Comparison of ENCODE assay signal across 12 mouse cellular contexts in genomic region chr8:78437140-78438045, GRCm38 (mm10). TPM values are rescaled to one million over a fixed set of nuclear protein-coding genes. Genes with fewer than 3 reads are reported as not detected.
DNase-seq lines count a peak whose midpoint lies in the region; ATAC-seq and TF ChIP-seq lines count a peak whose summit lies in the region.
"Had no signal": no experiment of that assay in that cellular context is flagged by ENCODE, and none has a peak within 500 bp of the region (broad histone marks: within the 10 kb centered on the region; RNA-seq: fewer than 3 reads in every experiment).

No protein-coding gene starts in this region.

- H3K9me3 ChIP-seq in heart, embryonic 10.5 days: no peaks in the 10 kb centered on the region
- H3K9me3 ChIP-seq in ES-Bruce4 (replicated peaks; ENCODE audit: control insufficient read depth, insufficient read depth, low read length, poor library complexity, severe bottlenecking): no peaks in the 10 kb centered on the region
- no peaks in the 10 kb centered on the region for H3K9me3 ChIP-seq in forebrain, embryonic 14.5 days (replicated peaks; ENCODE audit: control insufficient read depth, low read length)
- no peaks in the 10 kb centered on the region for H3K9me3 ChIP-seq in midbrain, embryonic 11.5 days (ENCODE audit: control insufficient read depth, low read length)

- no peak for TF ChIP-seq POLR2A in ES-Bruce4 (IDR thresholded peaks at IDR 0.05; ENCODE audit: insufficient read depth, low read length)

- H3K4me1 ChIP-seq in heart, embryonic 10.5 days: peaks cover 32% of the 10 kb centered on the region
- no peaks in the 10 kb centered on the region for H3K4me1 ChIP-seq in ES-Bruce4 (ENCODE audit: control insufficient read depth, insufficient read depth, low read length)
- no peaks in the 10 kb centered on the region for H3K4me1 ChIP-seq in forebrain, embryonic 14.5 days (ENCODE audit: control insufficient read depth, insufficient read depth, low read length)
- H3K4me1 ChIP-seq in midbrain, embryonic 11.5 days (ENCODE audit: control insufficient read depth, insufficient read depth, low read length): peaks cover 12% of the 10 kb centered on the region

- TF ChIP-seq EP300 in ES-Bruce4 (IDR thresholded peaks at IDR 0.05; ENCODE audit: insufficient read depth, low read depth, low read length): no peak

- no peak for TF ChIP-seq CTCF in ES-Bruce4 (IDR thresholded peaks at IDR 0.05; ENCODE audit: low read depth, low read length)

- no peak overlapping the region for H3K27ac ChIP-seq in heart, embryonic 10.5 days
- no peak overlapping the region for H3K27ac ChIP-seq in ES-Bruce4 (ENCODE audit: insufficient read depth, low read length)
- no peak overlapping the region for H3K27ac ChIP-seq in forebrain, embryonic 14.5 days (ENCODE audit: low read depth, low read length)
- H3K27ac ChIP-seq in midbrain, embryonic 11.5 days (ENCODE audit: low read depth, low read length): no peak overlapping the region
- H3K27ac ChIP-seq: layer of hippocampus, adult 2 months had no signal

- H3K9ac ChIP-seq in ES-Bruce4 (ENCODE audit: low read depth, poor library complexity, severe bottlenecking): 0 out of 2 replicates have a peak overlapping the region, but pooled peaks have one; percentile 56
- no peak overlapping the region for H3K9ac ChIP-seq in forebrain, embryonic 14.5 days (ENCODE audit: low read length)
- no peak overlapping the region for H3K9ac ChIP-seq in midbrain, embryonic 11.5 days (ENCODE audit: low read length)

- no peak for DNase-seq in heart, embryonic 10.5 days (ENCODE audit: low spot score)
- DNase-seq in heart, adult 18-20 months: no peak
- DNase-seq in forebrain, embryonic 14.5 days (ENCODE audit: low spot score): no peak
- DNase-seq in midbrain, embryonic 11.5 days (ENCODE audit: low spot score, missing footprints): peak; percentile 94
- no peak for DNase-seq in testis, postnatal 14 days (ENCODE audit: low spot score)
- DNase-seq in layer of hippocampus, adult 9-10 months (ENCODE audit: low spot score): no peak
- DNase-seq in spleen, postnatal 14 days (ENCODE audit: low spot score in 2 of 2): no peak
- DNase-seq: right cerebral cortex, postnatal 14 days had no signal

- ATAC-seq in forebrain, embryonic 14.5 days: peak; percentile 21; the same call in 1 of the 2 replicates
- peak; percentile 28; the same call in 1 of the 2 replicates for ATAC-seq in midbrain, embryonic 11.5 days (ENCODE audit: low FRiP score)

- 5% methylated on average over 32 of the region's 32 CpGs for WGBS in heart, embryonic 10.5 days
- 1% methylated on average over 32 of the region's 32 CpGs for WGBS in forebrain, embryonic 14.5 days
- 2% methylated on average over 32 of the region's 32 CpGs for WGBS in midbrain, embryonic 11.5 days

- peak overlapping the region; percentile 69 for H3K4me2 ChIP-seq in forebrain, embryonic 14.5 days (ENCODE audit: low read length)
- peak overlapping the region; percentile 72 for H3K4me2 ChIP-seq in midbrain, embryonic 11.5 days

- no peaks in the 10 kb centered on the region for H3K36me3 ChIP-seq in heart, embryonic 10.5 days
- no peaks in the 10 kb centered on the region for H3K36me3 ChIP-seq in ES-Bruce4 (ENCODE audit: control insufficient read depth, insufficient read depth, low read length, poor library complexity, severe bottlenecking)
- H3K36me3 ChIP-seq in forebrain, embryonic 14.5 days (ENCODE audit: control insufficient read depth, insufficient read depth, low read length): no peaks in the 10 kb centered on the region
- H3K36me3 ChIP-seq in midbrain, embryonic 11.5 days (ENCODE audit: control insufficient read depth, insufficient read depth, low read length): no peaks in the 10 kb centered on the region

- H3K27me3 ChIP-seq in heart, embryonic 10.5 days (ENCODE audit: insufficient read depth, poor library complexity, severe bottlenecking): peaks cover 97% of the 10 kb centered on the region
- peaks cover 34% of the 10 kb centered on the region for H3K27me3 ChIP-seq in ES-Bruce4 (ENCODE audit: control insufficient read depth, insufficient read depth, low read length, poor library complexity, severe bottlenecking)
- peaks cover 84% of the 10 kb centered on the region for H3K27me3 ChIP-seq in forebrain, embryonic 14.5 days (replicated peaks; ENCODE audit: control insufficient read depth, insufficient read depth, low read length)
- peaks cover 87% of the 10 kb centered on the region for H3K27me3 ChIP-seq in midbrain, embryonic 11.5 days (ENCODE audit: control insufficient read depth, insufficient read depth, low read length)

- H3K4me3 ChIP-seq in heart, embryonic 10.5 days: peak overlapping the region; percentile 60
- peak overlapping the region; percentile 32 for H3K4me3 ChIP-seq in ES-Bruce4 (ENCODE audit: low read depth, low read length)
- H3K4me3 ChIP-seq in forebrain, embryonic 14.5 days (ENCODE audit: low read depth, low read length): peak overlapping the region; percentile 32
- peak overlapping the region; percentile 35 for H3K4me3 ChIP-seq in midbrain, embryonic 11.5 days (ENCODE audit: low read depth, low read length)
- H3K4me3 ChIP-seq: layer of hippocampus, adult 2 months had no signal

RNA-seq across cellular contexts. Expression of gene Pou4f2, which starts 0.9 kb away (rescaled TPM):
- not detected in 2 replicates for polyA plus RNA-seq in heart, embryonic 10.5 days (2016; fragmentation: Nextera tagmentation; extraction: Ambion mirVana)
- total RNA-seq in heart, adult 18-20 months (2021): not detected
- polyA plus RNA-seq in ES-Bruce4 (2011; ENCODE audit: insufficient read depth, insufficient read length, low read depth, missing spikeins): 0.41 TPM in 1 of 2 replicates, not detected in the other
- polyA plus RNA-seq in forebrain, embryonic 14.5 days (2014; fragmentation: Nextera tagmentation; extraction: Ambion mirVana): not detected in 2 replicates
- 0.41 and 0.68 TPM in 2 replicates for polyA plus RNA-seq in midbrain, embryonic 11.5 days (2014; fragmentation: Nextera tagmentation; extraction: Ambion mirVana)
- total RNA-seq: adrenal gland, postnatal 10 days; layer of hippocampus, adult 2 months had no signal
- polyA plus RNA-seq: C2C12 had no signal
